Mouse (Mus musculus): ENCODE data around the gene Glb1. TPM values are rescaled to one million over a fixed set of nuclear protein-coding genes. Genes with fewer than 3 reads are reported as not detected.
"Not testable (repeated sequence)": the region's sequence is repeated elsewhere in the genome, so short reads cannot be mapped to it uniquely, and the experiment has no call there.

Glb1 gene
- total RNA-seq, 2 experiments from 2014 or later: 13.9 to 15.1 TPM

GRCm38 (mm10) chr9:114501111-114501510, 100.2 kb downstream of the Glb1 start:
- DNase-seq: no peak

- DNase-seq: no peak
Observed at GRCm38 (mm10) chr9:114501913-114502312, 101.0 kb downstream of the Glb1 start.

GRCm38 (mm10) chr9:114502711-114503427, 102.0 kb downstream of the Glb1 start:
- DNase-seq: no peak

GRCm38 (mm10) chr9:114504816-114505215, 103.9 kb downstream of the Glb1 start, which contains the start of gene Ccr4:
Ccr4 (minus strand) TSS chr9:114504916.
- DNase-seq: no peak

GRCm38 (mm10) chr9:114506564-114506963, 105.7 kb downstream of the Glb1 start:
- no peak for DNase-seq

GRCm38 (mm10) chr9:114507421-114507820, 106.5 kb downstream of the Glb1 start:
- no peak for DNase-seq

- DNase-seq: no peak
Observed at GRCm38 (mm10) chr9:114509785-114510184, 108.9 kb downstream of the Glb1 start.

- DNase-seq: no peak
Observed at GRCm38 (mm10) chr9:114512831-114513230, 112.0 kb downstream of the Glb1 start.

GRCm38 (mm10) chr9:114515364-114515763, 114.5 kb downstream of the Glb1 start, which contains the start of gene C130032M10Rik:
C130032M10Rik (plus strand) TSS chr9:114515697.
- DNase-seq: no peak

GRCm38 (mm10) chr9:114517924-114518497, 117.1 kb downstream of the Glb1 start:
- no peak for DNase-seq

- DNase-seq: no peak
Observed at GRCm38 (mm10) chr9:114518812-114519477, 118.1 kb downstream of the Glb1 start.

- not testable (repeated sequence) for DNase-seq
Observed at GRCm38 (mm10) chr9:114520529-114520928, 119.7 kb downstream of the Glb1 start.

- no peak for DNase-seq
Observed at GRCm38 (mm10) chr9:114522041-114522440, 121.2 kb downstream of the Glb1 start.

- no peak for DNase-seq
Observed at GRCm38 (mm10) chr9:114522501-114522900, 121.6 kb downstream of the Glb1 start.

Other genes with a start within 250 kb of the Glb1 start
- not detected for gene Bcl2a1c, start 70.9 kb upstream of the Glb1 start, total RNA-seq (2021)
- gene Crtap, start 10.4 kb upstream of the Glb1 start, total RNA-seq (2021): 10 to 100 TPM; 32.0 to 37.2 TPM
- 1 to 10 TPM; 3.3 to 3.8 TPM for gene Tmppe, start within 50 bp of the Glb1 start, total RNA-seq (2021)
- not detected for gene Ccr4, start 103.8 kb downstream of the Glb1 start, total RNA-seq (2021)
- not detected for gene C130032M10Rik, start 114.6 kb downstream of the Glb1 start, total RNA-seq (2021)
- not detected for gene Trim71, start 163.3 kb downstream of the Glb1 start, total RNA-seq (2021)
- 10 to 100 TPM; 21.2 to 22.5 TPM for gene Cnot10, start 239.1 kb downstream of the Glb1 start, total RNA-seq (2021)

All from heart, adult 18-20 months (tissue).